ENCODE assay signal across 16 mouse cellular contexts in genomic region chr12:13218101-13218514, GRCm38 (mm10). TPM values are rescaled to one million over a fixed set of nuclear protein-coding genes. Genes with fewer than 3 reads are reported as not detected.
DNase-seq lines count a peak whose midpoint lies in the region; ATAC-seq and TF ChIP-seq lines count a peak whose summit lies in the region.
"Had no signal": no experiment of that assay in that cellular context is flagged by ENCODE, and none has a peak within 500 bp of the region (broad histone marks: within the 10 kb centered on the region; RNA-seq: fewer than 3 reads in every experiment).

No protein-coding gene starts in this region.

- 23% methylated on average over 8 of the region's 8 CpGs for WGBS in liver, adult 2 months
- 47% methylated on average over 8 of the region's 8 CpGs for WGBS in intestine, postnatal 0 days
- 90% methylated on average over 8 of the region's 8 CpGs for WGBS in limb, embryonic 10.5 days
- WGBS in stomach, embryonic 15.5 days, result 68% methylated on average over 8 of the region's 8 CpGs

- TF ChIP-seq CTCF in liver, adult 2 months (IDR thresholded peaks at IDR 0.05; ENCODE audit: low read depth, low read length), result no peak
- no peak for TF ChIP-seq CTCF in intestine, postnatal 0 days (IDR thresholded peaks at IDR 0.05; ENCODE audit: low read depth)

- H3K27me3 ChIP-seq in liver, adult 2 months (ENCODE audit: control insufficient read depth, insufficient read depth, low read length), result no peaks in the 10 kb centered on the region
- no peaks in the 10 kb centered on the region for H3K27me3 ChIP-seq in intestine, postnatal 0 days (replicated peaks; ENCODE audit: control insufficient read depth, insufficient read depth, low read length)
- no peaks in the 10 kb centered on the region for H3K27me3 ChIP-seq in limb, embryonic 10.5 days (ENCODE audit: low read depth, poor library complexity, severe bottlenecking)
- H3K27me3 ChIP-seq in stomach, embryonic 15.5 days (replicated peaks), result no peaks in the 10 kb centered on the region

- peak; percentile 88 for DNase-seq in liver, adult 2 months (ENCODE audit: extremely low read depth, low read depth, low spot score)
- DNase-seq in liver, result no peak
- peak; percentile 24 for DNase-seq in limb, embryonic 10.5 days (ENCODE audit: low spot score)
- DNase-seq in MN1 (ENCODE audit: low spot score), result no peak
- no peak for DNase-seq in embryo, embryonic 10.5 days (ENCODE audit: low spot score)
- DNase-seq: cerebellum, adult 11 months; embryo, embryonic 11 days; gastrocnemius, adult 2 months; lung, postnatal 14 days; thymus, postnatal 14 days had no signal

- H3K9ac ChIP-seq in liver, adult 2 months (ENCODE audit: low read depth, low read length), result no peak overlapping the region
- 0 out of 2 replicates have a peak overlapping the region, but pooled peaks have one; percentile 11 for H3K9ac ChIP-seq in intestine, postnatal 0 days (ENCODE audit: low read depth, low read length)
- no peak overlapping the region for H3K9ac ChIP-seq in stomach, embryonic 15.5 days

- peak overlapping the region; percentile 51 for H3K4me2 ChIP-seq in intestine, postnatal 0 days (replicated peaks; ENCODE audit: low read depth)
- 0 out of 2 replicates have a peak overlapping the region, but pooled peaks have one; percentile 6 for H3K4me2 ChIP-seq in stomach, embryonic 15.5 days
- H3K4me2 ChIP-seq: midbrain, embryonic 11.5 days had no signal

- H3K4me3 ChIP-seq in liver, adult 2 months (ENCODE audit: insufficient read depth, low read depth, low read length), result no peak overlapping the region
- no peak overlapping the region for H3K4me3 ChIP-seq in intestine, postnatal 0 days (ENCODE audit: low read depth, low read length)
- H3K4me3 ChIP-seq in limb, embryonic 10.5 days, result no peak overlapping the region
- no peak overlapping the region for H3K4me3 ChIP-seq in stomach, embryonic 15.5 days (replicated peaks)
- H3K4me3 ChIP-seq: gastrocnemius, adult 2 months; myocyte had no signal

- peaks cover 15% of the 10 kb centered on the region for H3K4me1 ChIP-seq in liver, adult 2 months (ENCODE audit: control insufficient read depth, insufficient read depth, low read length)
- peaks cover 3% of the 10 kb centered on the region for H3K4me1 ChIP-seq in intestine, postnatal 0 days (replicated peaks; ENCODE audit: control insufficient read depth, insufficient read depth, low read length)
- peaks cover 10% of the 10 kb centered on the region for H3K4me1 ChIP-seq in limb, embryonic 10.5 days
- peaks cover 8% of the 10 kb centered on the region; the same call in 1 of the 2 replicates for H3K4me1 ChIP-seq in stomach, embryonic 15.5 days

- peaks cover 15% of the 10 kb centered on the region for H3K36me3 ChIP-seq in liver, adult 2 months (ENCODE audit: control insufficient read depth, insufficient read depth, low read length)
- peaks cover 22% of the 10 kb centered on the region for H3K36me3 ChIP-seq in intestine, postnatal 0 days (ENCODE audit: control insufficient read depth, insufficient read depth)
- peaks cover 46% of the 10 kb centered on the region for H3K36me3 ChIP-seq in limb, embryonic 10.5 days
- peaks cover 8% of the 10 kb centered on the region; the same call in 1 of the 2 replicates for H3K36me3 ChIP-seq in stomach, embryonic 15.5 days

- no peak for TF ChIP-seq POLR2A in liver, adult 2 months (IDR thresholded peaks at IDR 0.05; ENCODE audit: extremely low read depth, insufficient read depth, low read length)

- no peaks in the 10 kb centered on the region for H3K79me2 ChIP-seq in liver, adult 2 months (ENCODE audit: control insufficient read depth, insufficient read depth, low read length)

- no peaks in the 10 kb centered on the region for H3K9me3 ChIP-seq in intestine, postnatal 0 days (ENCODE audit: control insufficient read depth)
- no peaks in the 10 kb centered on the region for H3K9me3 ChIP-seq in limb, embryonic 10.5 days (replicated peaks)
- H3K9me3 ChIP-seq in stomach, embryonic 15.5 days, result no peaks in the 10 kb centered on the region

- peak; percentile 82 for ATAC-seq in intestine, postnatal 0 days
- ATAC-seq in stomach, embryonic 15.5 days (ENCODE audit: insufficient read depth, low FRiP score, low read depth), result peak; percentile 43; the same call in 1 of the 2 replicates
- ATAC-seq: CD4-positive, CD25-positive, alpha-beta regulatory T cell, adult 4 months; forebrain, embryonic 16.5 days had no signal

- H3K27ac ChIP-seq in liver, adult 2 months (replicated peaks; ENCODE audit: insufficient read depth, low read depth, low read length), result peak overlapping the region; percentile 12
- peak overlapping the region; percentile 96 for H3K27ac ChIP-seq in intestine, postnatal 0 days (ENCODE audit: low read depth, low read length)
- no peak overlapping the region for H3K27ac ChIP-seq in limb, embryonic 10.5 days
- H3K27ac ChIP-seq in stomach, embryonic 15.5 days, result peak overlapping the region; percentile 70
- H3K27ac ChIP-seq: gastrocnemius, adult 2 months had no signal

RNA-seq across cellular contexts. Expression of gene Ddx1, which starts 30.9 kb away (rescaled TPM):
- 34.8 and 50.5 TPM in 2 replicates for total RNA-seq in liver, adult 2 months (2014; rRNA removed)
- polyA plus RNA-seq in liver, adult 2 months (2012; rRNA removed), result 5.4 and 5.7 TPM in 2 replicates
- polyA plus RNA-seq in intestine, postnatal 0 days (2015; fragmentation: Nextera tagmentation; extraction: Ambion mirVana), result 47.3 and 50.2 TPM in 2 replicates
- 199 and 208 TPM in 2 replicates for polyA plus RNA-seq in limb, embryonic 10.5 days (2016; fragmentation: Nextera tagmentation; extraction: Ambion mirVana)
- 110 and 130 TPM in 2 replicates for polyA plus RNA-seq in stomach, embryonic 15.5 days (2015; fragmentation: Nextera tagmentation; extraction: Ambion mirVana)

RNA-seq across cellular contexts. Expression of gene Nbas, which starts 50.8 kb away (rescaled TPM):
- 21.8 and 24.9 TPM in 2 replicates for total RNA-seq in liver, adult 2 months (2014; rRNA removed)
- 8.7 and 10.7 TPM in 2 replicates for polyA plus RNA-seq in liver, adult 2 months (2012; rRNA removed)
- polyA plus RNA-seq in intestine, postnatal 0 days (2015; fragmentation: Nextera tagmentation; extraction: Ambion mirVana), result 13.9 TPM in 2 replicates
- 15.2 and 18.3 TPM in 2 replicates for polyA plus RNA-seq in limb, embryonic 10.5 days (2016; fragmentation: Nextera tagmentation; extraction: Ambion mirVana)
- 18.0 and 18.6 TPM in 2 replicates for polyA plus RNA-seq in stomach, embryonic 15.5 days (2015; fragmentation: Nextera tagmentation; extraction: Ambion mirVana)

Comparison
In these comparisons a context has a peak if more than half of its experiments do, and no peak if none do; other contexts are left out.
1. DNase-seq: peak in liver, adult 2 months (single experiment) and limb, embryonic 10.5 days (single experiment); none in liver (single experiment), MN1 (single experiment) and embryo, embryonic 10.5 days (single experiment).